ENCODE assay signal across 37 mouse cellular contexts in the genomic region with DNA sequence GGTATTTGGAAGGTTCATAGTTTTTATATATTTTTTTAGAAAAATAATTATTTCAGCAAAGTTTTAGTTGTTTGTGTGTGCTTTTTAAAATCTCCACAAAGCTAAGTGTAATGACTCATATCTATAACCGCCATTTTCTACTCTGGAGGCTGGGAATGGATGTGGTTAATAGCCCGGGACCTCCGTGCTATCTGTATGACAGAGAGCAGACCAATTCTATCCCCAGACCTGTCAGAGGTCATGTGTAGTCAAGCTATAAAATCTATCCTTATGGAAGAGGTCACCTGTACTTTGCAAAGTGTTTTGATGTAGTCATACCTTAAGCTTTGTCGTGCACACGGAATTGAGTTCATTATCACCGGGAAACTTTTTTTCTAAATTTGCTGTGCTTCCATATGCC. TPM values are rescaled to one million over a fixed set of nuclear protein-coding genes. Genes with fewer than 3 reads are reported as not detected.
"Had no signal": no experiment of that assay in that cellular context is flagged by ENCODE, and none has a peak within 500 bp of the region (broad histone marks: within the 10 kb centered on the region; RNA-seq: fewer than 3 reads in every experiment).

No protein-coding gene starts in this region.

- H3K27ac ChIP-seq: limb, embryonic 10.5 days; limb, embryonic 12.5 days; limb, embryonic 13.5 days; limb, embryonic 15.5 days; liver, embryonic 12.5 days; liver, embryonic 13.5 days; liver, embryonic 14.5 days; liver, embryonic 15.5 days; lung, embryonic 15.5 days; macrophage; midbrain, embryonic 10.5 days; midbrain, embryonic 12.5 days; midbrain, embryonic 13.5 days; midbrain, embryonic 15.5 days; neural tube, embryonic 12.5 days had no signal

- ATAC-seq: liver, embryonic 12.5 days; liver, postnatal 0 days; lung, postnatal 0 days; midbrain, embryonic 13.5 days; midbrain, embryonic 15.5 days; midbrain, embryonic 16.5 days had no signal

- H3K9me3 ChIP-seq: limb, embryonic 10.5 days; limb, embryonic 12.5 days; limb, embryonic 13.5 days; limb, embryonic 15.5 days; liver, embryonic 12.5 days; liver, embryonic 13.5 days; liver, embryonic 15.5 days; lung, embryonic 15.5 days; megakaryocyte, embryonic 14.5 days; midbrain, embryonic 10.5 days; midbrain, embryonic 12.5 days; midbrain, embryonic 13.5 days; midbrain, embryonic 15.5 days; neural tube, embryonic 12.5 days had no signal

- H3K4me1 ChIP-seq: limb, embryonic 13.5 days; limb, embryonic 15.5 days; liver, embryonic 12.5 days; liver, embryonic 13.5 days; liver, embryonic 15.5 days; lung, embryonic 15.5 days; megakaryocyte, embryonic 14.5 days; midbrain, embryonic 15.5 days had no signal

- H3K27me3 ChIP-seq: limb, embryonic 13.5 days; limb, embryonic 15.5 days; liver, embryonic 12.5 days; liver, embryonic 13.5 days; liver, embryonic 15.5 days; lung, embryonic 15.5 days; midbrain, embryonic 12.5 days; midbrain, embryonic 15.5 days; neural tube, embryonic 12.5 days had no signal

- H3K4me3 ChIP-seq: limb, embryonic 10.5 days; limb, embryonic 12.5 days; limb, embryonic 13.5 days; limb, embryonic 15.5 days; liver, embryonic 12.5 days; liver, embryonic 13.5 days; liver, embryonic 15.5 days; lung, embryonic 15.5 days; megakaryocyte, embryonic 14.5 days; midbrain, embryonic 10.5 days; midbrain, embryonic 12.5 days; midbrain, embryonic 13.5 days; midbrain, embryonic 15.5 days; myocyte; neural tube, embryonic 12.5 days had no signal

- H3K9ac ChIP-seq: limb, embryonic 12.5 days; limb, embryonic 13.5 days; limb, embryonic 15.5 days; liver, embryonic 12.5 days; liver, embryonic 13.5 days; liver, embryonic 14.5 days; liver, embryonic 15.5 days; liver, postnatal 0 days; lung, embryonic 14.5 days; lung, embryonic 15.5 days; midbrain, embryonic 12.5 days; midbrain, embryonic 13.5 days; midbrain, embryonic 15.5 days; neural tube, embryonic 12.5 days had no signal

- H3K4me2 ChIP-seq: limb, embryonic 12.5 days; limb, embryonic 13.5 days; limb, embryonic 15.5 days; liver, embryonic 11.5 days; liver, embryonic 12.5 days; liver, embryonic 13.5 days; liver, embryonic 15.5 days; lung, embryonic 14.5 days; lung, embryonic 15.5 days; midbrain, embryonic 11.5 days; midbrain, embryonic 12.5 days; midbrain, embryonic 13.5 days; midbrain, embryonic 15.5 days; neural tube, embryonic 12.5 days had no signal

- H3K36me3 ChIP-seq: limb, embryonic 10.5 days; limb, embryonic 12.5 days; limb, embryonic 13.5 days; limb, embryonic 15.5 days; liver, embryonic 12.5 days; liver, embryonic 13.5 days; liver, embryonic 15.5 days; lung, embryonic 15.5 days; midbrain, embryonic 10.5 days; midbrain, embryonic 12.5 days; midbrain, embryonic 13.5 days; midbrain, embryonic 15.5 days; neural tube, embryonic 12.5 days had no signal

- DNase-seq: left cerebral cortex, postnatal 4 days; liver; liver, embryonic 13.5 days; liver, postnatal 0 days; lung, adult 18-20 months; lung, adult 2 months; lung, embryonic 14.5 days; lung, postnatal 10 days; lung, postnatal 14 days; lung, postnatal 36 days; lung, postnatal 4 days; midbrain, embryonic 14.5 days had no signal

RNA-seq across cellular contexts. Expression of a gene that starts 23.3 kb away (rescaled TPM):
- total RNA-seq: liver, adult 2 months; megakaryocyte progenitor cell, adult 5-6 weeks; megakaryocyte, adult 5-6 weeks; megakaryocyte-erythroid progenitor cell, adult 5-6 weeks; monocyte, adult 5-6 weeks had no signal
- polyA plus RNA-seq: liver, adult 2 months; liver, embryonic 11.5 days; liver, embryonic 12.5 days; liver, embryonic 13.5 days; liver, embryonic 14.5 days; liver, embryonic 15.5 days; liver, postnatal 0 days; macrophage had no signal
